Mouse (Mus musculus) lung, adult 2 months (tissue): Measurements from ENCODE around the gene Slc26a10. TPM values are rescaled to one million over a fixed set of nuclear protein-coding genes. Genes with fewer than 3 reads are reported as not detected.
"Not testable (repeated sequence)": the region's sequence is repeated elsewhere in the genome, so short reads cannot be mapped to it uniquely, and the experiment has no call there.

Experiments
- DNase-seq: peaks from one replicate; pipeline ENCODE4 v3.0.0; 2022
- H3K4me1 ChIP-seq: fragments of 200-500 bp; 2 replicates; pipeline ENCODE4 v1.6.1; 2011; ENCODE audit warnings: low read length; ENCODE audit not compliant: control insufficient read depth, insufficient read depth
- H3K4me3 ChIP-seq: fragments of 200-500 bp; replicated peaks from 2 replicates; pipeline ENCODE3; 2011; ENCODE audit warnings: low read depth, mild to moderate bottlenecking, control low read depth, low read length; ENCODE audit errors: extremely low read depth
- CTCF ChIP-seq: fragments of 200-500 bp; IDR thresholded peaks from 2 replicates; pipeline ENCODE4 v1.5.1; 2011; ENCODE audit warnings: mild to moderate bottlenecking, low read length, control low read depth; ENCODE audit not compliant: insufficient read depth
- POLR2A ChIP-seq: fragments of 200-500 bp; IDR thresholded peaks from 2 replicates; pipeline ENCODE4 v1.6.1; 2011; ENCODE audit warnings: low read depth, mild to moderate bottlenecking, control low read depth, low read length, borderline replicate concordance; ENCODE audit errors: extremely low read depth
- WGBS: fragments of 180-500 bp; shearing (Covaris S2); methylation state at CpG from one replicate; pipeline ENCODE4 v1.1.7; 2018; 5-methylcytosine and 5-hydroxymethylcytosine counted together
- polyA plus RNA-seq: library from polyadenylated mRNA; depleted of rRNA; stranded (reverse); fragments of >200 nt; gene quantifications from 2 replicates; pipeline ENCODE4 v1.2.3, GENCODE M21; 2012; rRNA removed

The Slc26a10 gene
- polyA plus RNA-seq, 1 experiment: 7.4 TPM

GRCm38 (mm10) chr10:127134394-127135035 is 45.9 kb downstream of the Slc26a10 start:
- H3K4me3 ChIP-seq, H3K4me1 ChIP-seq, DNase-seq: not testable (repeated sequence)
- peak; percentile 43; the same call in 1 of the 2 replicates for TF ChIP-seq CTCF
- 73% methylated on average over 3 of the region's 3 CpGs for WGBS

GRCm38 (mm10) chr10:127132469-127132868 is 48.0 kb downstream of the Slc26a10 start:
- no peaks in the 10 kb centered on the region for H3K4me1 ChIP-seq
- no peak for TF ChIP-seq CTCF
- no peak for TF ChIP-seq POLR2A
- WGBS: 48% methylated on average over 5 of the region's 5 CpGs
- no peak overlapping the region for H3K4me3 ChIP-seq
- no peak for DNase-seq

DNA sequence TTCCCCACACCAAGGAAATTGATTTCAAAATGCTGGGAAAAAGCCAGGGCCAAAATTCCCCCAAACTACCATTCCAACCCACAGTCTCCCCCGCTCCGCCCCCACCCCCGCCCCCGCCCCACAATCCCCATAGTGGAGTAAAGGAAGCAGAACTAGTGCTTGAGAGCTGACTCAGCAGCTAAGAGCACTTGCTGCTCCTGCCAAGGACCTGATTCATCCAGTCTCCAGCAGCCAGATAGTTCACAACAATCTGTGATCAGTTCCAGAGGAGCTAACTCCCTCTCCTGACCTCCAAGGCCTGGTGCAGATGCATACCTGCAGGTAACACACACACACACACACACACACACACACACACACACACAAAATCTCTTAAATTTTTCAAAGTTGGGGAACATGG is 51.0 kb downstream of the Slc26a10 start:
- H3K4me3 ChIP-seq: no peak overlapping the region
- DNase-seq: no peak
- no peak for TF ChIP-seq POLR2A
- TF ChIP-seq CTCF: no peak
- no peaks in the 10 kb centered on the region; the same call in 1 of the 2 replicates for H3K4me1 ChIP-seq
- 56% methylated on average over 4 of the region's 4 CpGs for WGBS

DNA sequence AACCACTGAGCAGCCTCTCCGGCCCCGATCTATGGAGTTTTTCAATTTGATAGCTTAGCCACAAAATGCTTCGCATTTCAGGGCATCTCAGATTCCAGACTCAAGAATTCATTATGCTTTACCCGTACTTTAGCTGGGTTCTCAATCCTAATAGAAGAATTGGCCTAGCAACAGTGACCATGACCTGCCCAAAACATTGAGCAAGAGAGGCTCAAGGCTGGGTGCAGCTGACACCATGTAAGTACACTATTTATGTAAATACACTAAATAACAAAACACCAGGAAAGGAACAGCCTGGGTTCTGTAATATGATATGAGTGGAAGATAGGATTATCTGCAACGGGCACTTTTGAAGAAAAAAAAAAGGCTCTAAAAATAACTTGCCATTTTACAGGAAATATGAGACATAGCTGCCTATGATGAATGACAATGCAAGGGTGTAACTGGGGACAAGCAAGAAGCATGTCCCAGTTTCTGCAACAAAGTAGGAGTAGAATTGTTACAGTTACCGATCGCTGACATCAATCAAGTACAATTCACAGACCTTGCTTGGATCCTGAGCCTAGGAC is 52.6 kb downstream of the Slc26a10 start:
- no peak for DNase-seq
- WGBS: 44% methylated on average over 7 of the region's 7 CpGs
- TF ChIP-seq POLR2A: no peak
- no peak for TF ChIP-seq CTCF
- Histone ChIP-seq H3K4me3 (no peak overlapping the region), H3K4me1 (peaks cover 3% of the 10 kb centered on the region; the same call in 1 of the 2 replicates)

GRCm38 (mm10) chr10:127126579-127126978 is 53.9 kb downstream of the Slc26a10 start:
- DNase-seq: no peak
- no peak overlapping the region for H3K4me3 ChIP-seq
- H3K4me1 ChIP-seq: peaks cover 3% of the 10 kb centered on the region; the same call in 1 of the 2 replicates
- TF ChIP-seq POLR2A (no peak), CTCF (no peak)
- WGBS: 53% methylated on average over 5 of the region's 5 CpGs

DNA sequence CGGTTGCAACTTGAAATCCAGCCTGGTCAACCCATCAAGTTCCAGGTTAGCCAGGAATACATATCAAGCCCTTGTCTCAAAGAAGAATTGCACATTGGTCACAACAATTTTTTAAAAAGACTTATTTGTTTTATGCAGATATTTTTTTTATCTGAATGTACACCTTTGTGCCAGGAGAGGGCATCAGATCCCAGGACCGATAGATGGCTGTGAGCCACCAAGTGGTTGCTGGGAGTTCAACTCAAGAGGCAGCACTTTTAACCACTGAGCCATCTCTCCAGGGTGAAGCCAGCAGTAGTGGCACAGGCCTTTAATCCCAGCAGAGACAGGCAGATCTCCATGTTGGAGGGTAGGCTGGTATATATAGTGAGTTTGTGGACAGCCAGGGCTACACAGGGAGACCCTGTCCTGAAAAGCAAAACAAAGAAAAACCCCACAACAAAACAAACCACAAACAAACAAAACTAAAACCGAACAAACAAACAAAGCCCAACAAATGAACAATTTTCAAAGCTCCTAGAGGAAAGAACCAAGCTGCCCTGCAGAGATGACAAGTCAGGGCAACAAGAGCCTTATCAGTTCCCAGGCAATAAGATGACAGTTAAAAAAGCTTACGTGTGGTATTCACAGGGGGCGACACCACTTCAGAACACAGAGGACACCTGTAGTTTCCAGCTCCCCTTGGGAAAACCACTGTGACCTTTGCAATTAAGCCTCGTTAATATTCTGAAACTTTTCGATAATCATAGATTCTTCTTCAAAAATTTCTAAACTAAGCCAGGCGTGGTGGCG is 55.0 kb downstream of the Slc26a10 start:
- 74% methylated on average over 9 of the region's 9 CpGs for WGBS
- H3K4me3 ChIP-seq: no peak overlapping the region
- DNase-seq: no peak
- H3K4me1 ChIP-seq: peaks cover 7% of the 10 kb centered on the region; the same call in 1 of the 2 replicates
- TF ChIP-seq POLR2A (no peak), CTCF (peak; percentile 66)

- H3K4me3 ChIP-seq: peak overlapping the region; percentile 31
- TF ChIP-seq CTCF (peak; percentile 39), POLR2A (no peak)
- WGBS: 15% methylated on average over 4 of the region's 4 CpGs
- H3K4me1 ChIP-seq: peaks cover 10% of the 10 kb centered on the region; the same call in 1 of the 2 replicates
- DNase-seq: peak; percentile 56
Observed at GRCm38 (mm10) chr10:127123436-127123805, 57.0 kb downstream of the Slc26a10 start.

GRCm38 (mm10) chr10:127122784-127123435 is 57.5 kb downstream of the Slc26a10 start:
- no peak for TF ChIP-seq CTCF
- TF ChIP-seq POLR2A: peak; percentile 39; the same call in 1 of the 2 replicates
- 15% methylated on average over 13 of the region's 13 CpGs for whole genome bisulfite sequencing
- DNase-seq: no peak
- peaks cover 10% of the 10 kb centered on the region; the same call in 1 of the 2 replicates for H3K4me1 ChIP-seq
- H3K4me3 ChIP-seq: peak overlapping the region; percentile 31

GRCm38 (mm10) chr10:127122018-127122417 is 58.4 kb downstream of the Slc26a10 start:
- DNase-seq: no peak
- WGBS: 88% methylated on average over 3 of the region's 3 CpGs
- TF ChIP-seq CTCF (no peak), POLR2A (no peak)
- Histone ChIP-seq H3K4me1 (peaks cover 10% of the 10 kb centered on the region; the same call in 1 of the 2 replicates), H3K4me3 (no peak overlapping the region)

Other genes with a start within 250 kb of the Slc26a10 start
- 182 and 227 TPM in 2 replicates for gene Ctdsp2, start 201.9 kb downstream of the Slc26a10 start, polyA plus RNA-seq
- 0.12 and 0.30 TPM in 2 replicates for gene Avil, start 179.9 kb downstream of the Slc26a10 start, polyA plus RNA-seq
- gene Tsfm, start 149.8 kb downstream of the Slc26a10 start, polyA plus RNA-seq: 22.4 and 25.1 TPM in 2 replicates
- 8.9 and 14.5 TPM in 2 replicates for gene Mettl1, start 139.2 kb downstream of the Slc26a10 start, polyA plus RNA-seq
- 0.17 and 0.38 TPM in 2 replicates for gene Eef1akmt3, start 139.1 kb downstream of the Slc26a10 start, polyA plus RNA-seq
- 0.14 and 0.26 TPM in 2 replicates for gene Cyp27b1, start 132.4 kb downstream of the Slc26a10 start, polyA plus RNA-seq
- 5.4 and 6.1 TPM in 2 replicates for gene March9, start 120.5 kb downstream of the Slc26a10 start, polyA plus RNA-seq
- gene Cdk4, start 117.1 kb downstream of the Slc26a10 start, polyA plus RNA-seq: 151 and 182 TPM in 2 replicates
- gene Tspan31, start 110.4 kb downstream of the Slc26a10 start, polyA plus RNA-seq: 60.8 and 99.3 TPM in 2 replicates
- 5.2 and 7.7 TPM in 2 replicates for gene Agap2, start 105.4 kb downstream of the Slc26a10 start, polyA plus RNA-seq
- gene Os9, start 59.5 kb downstream of the Slc26a10 start, polyA plus RNA-seq: 89.5 and 111 TPM in 2 replicates
- gene B4galnt1, start 15.4 kb downstream of the Slc26a10 start, polyA plus RNA-seq: 70.8 and 81.2 TPM in 2 replicates
- gene Arhgef25, start 9.4 kb upstream of the Slc26a10 start, polyA plus RNA-seq: 29.1 and 36.7 TPM in 2 replicates
- 134 and 157 TPM in 2 replicates for gene Dtx3, start 15.1 kb upstream of the Slc26a10 start, polyA plus RNA-seq
- gene Pip4k2c, start 30.9 kb upstream of the Slc26a10 start, polyA plus RNA-seq: 36.6 and 45.7 TPM in 2 replicates
- gene Kif5a, start 82.7 kb upstream of the Slc26a10 start, polyA plus RNA-seq: 1.3 TPM in 2 replicates
- 149 and 178 TPM in 2 replicates for gene Dctn2, start 85.7 kb upstream of the Slc26a10 start, polyA plus RNA-seq
- 52.2 and 57.6 TPM in 2 replicates for gene Mbd6, start 108.4 kb upstream of the Slc26a10 start, polyA plus RNA-seq
- 35.4 and 36.9 TPM in 2 replicates for gene Mars, start 131.1 kb upstream of the Slc26a10 start, polyA plus RNA-seq
- gene Arhgap9, start 141.3 kb upstream of the Slc26a10 start, polyA plus RNA-seq: 18.2 and 19.2 TPM in 2 replicates
- gene Gli1, start 161.3 kb upstream of the Slc26a10 start, polyA plus RNA-seq: 11.1 and 11.2 TPM in 2 replicates
- 0.02 TPM in 1 of 2 replicates, not detected in the other for gene Inhbe, start 173.8 kb upstream of the Slc26a10 start, polyA plus RNA-seq
- gene Inhbc, start 189.8 kb upstream of the Slc26a10 start, polyA plus RNA-seq: not detected in 2 replicates
- 90.3 and 129 TPM in 2 replicates for gene R3hdm2, start 199.7 kb upstream of the Slc26a10 start, polyA plus RNA-seq